Mouse (Mus musculus): Measurements from ENCODE around the gene Paxbp1. TPM values are rescaled to one million over a fixed set of nuclear protein-coding genes. Genes with fewer than 3 reads are reported as not detected.
A peak's percentile ranks its signal among the peaks of the same experiment; 100 is the strongest.

The Paxbp1 gene
- polyA plus RNA-seq, 1 experiment from 2014 or later: 104 TPM

GRCm38 (mm10) chr16:91042640-91043039 lies 1.7 kb downstream of the Paxbp1 start:
- WGBS: 78% methylated on average over 1 of the region's 1 CpGs

DNA sequence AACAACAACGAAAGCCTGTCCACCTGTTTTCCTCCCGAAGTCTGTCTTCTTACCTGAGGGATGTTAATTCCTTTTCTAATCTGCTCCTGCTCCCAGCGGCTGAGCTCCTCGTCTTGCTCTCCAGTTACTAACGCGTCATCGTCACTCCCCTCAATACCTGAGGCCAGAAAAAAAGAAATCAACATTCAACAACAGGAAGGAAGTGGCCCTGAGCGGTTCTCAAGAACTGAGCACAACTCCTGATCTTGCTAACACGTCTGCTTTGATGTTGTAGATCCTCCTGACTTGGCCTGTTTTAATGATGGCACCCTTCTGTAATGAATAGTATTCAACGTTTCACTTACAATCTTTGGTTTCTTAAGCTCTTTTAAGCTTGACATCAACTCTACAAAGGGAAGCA lies 8.5 kb downstream of the Paxbp1 start:
- Histone ChIP-seq H3K4me1 (no peaks in the 10 kb centered on the region), H3K4me2 (replicated peaks) (no peak overlapping the region), H3K4me3 (no peak overlapping the region), H3K9ac (no peak overlapping the region), H3K27ac (no peak overlapping the region), H3K9me3 (replicated peaks) (no peaks in the 10 kb centered on the region), H3K27me3 (no peaks in the 10 kb centered on the region), H3K36me3 (peaks cover 74% of the 10 kb centered on the region)
- 93% methylated on average over 10 of the region's 10 CpGs for WGBS
- no peak for ATAC-seq (ENCODE audit: low FRiP score)

More at GRCm38 (mm10) chr16:91042640-91043039, 1.7 kb downstream of the Paxbp1 start:
- peaks cover 23% of the 10 kb centered on the region for H3K36me3 ChIP-seq
- H3K4me1 ChIP-seq: peaks cover 20% of the 10 kb centered on the region
- H3K9ac ChIP-seq: peak overlapping the region; percentile 96
- no peaks in the 10 kb centered on the region for H3K27me3 ChIP-seq
- H3K9me3 ChIP-seq (replicated peaks): no peaks in the 10 kb centered on the region
- no peak overlapping the region for H3K27ac ChIP-seq
- H3K4me3 ChIP-seq: peak overlapping the region; percentile 22
- ATAC-seq (ENCODE audit: low FRiP score): no peak
- H3K4me2 ChIP-seq (replicated peaks): peak overlapping the region; percentile 75

- 94% methylated on average over 4 of the region's 4 CpGs for WGBS
- no peak overlapping the region for H3K4me3 ChIP-seq
- peaks cover 80% of the 10 kb centered on the region for H3K36me3 ChIP-seq
- no peaks in the 10 kb centered on the region for H3K4me1 ChIP-seq
- H3K9ac ChIP-seq: no peak overlapping the region
- ATAC-seq (ENCODE audit: low FRiP score): no peak
- no peak overlapping the region for H3K4me2 ChIP-seq (replicated peaks)
- no peaks in the 10 kb centered on the region for H3K9me3 ChIP-seq (replicated peaks)
- H3K27ac ChIP-seq: no peak overlapping the region
- H3K27me3 ChIP-seq: no peaks in the 10 kb centered on the region
These were observed 13.6 kb downstream of the Paxbp1 start for GRCm38 (mm10) chr16:91030751-91031150.

DNA sequence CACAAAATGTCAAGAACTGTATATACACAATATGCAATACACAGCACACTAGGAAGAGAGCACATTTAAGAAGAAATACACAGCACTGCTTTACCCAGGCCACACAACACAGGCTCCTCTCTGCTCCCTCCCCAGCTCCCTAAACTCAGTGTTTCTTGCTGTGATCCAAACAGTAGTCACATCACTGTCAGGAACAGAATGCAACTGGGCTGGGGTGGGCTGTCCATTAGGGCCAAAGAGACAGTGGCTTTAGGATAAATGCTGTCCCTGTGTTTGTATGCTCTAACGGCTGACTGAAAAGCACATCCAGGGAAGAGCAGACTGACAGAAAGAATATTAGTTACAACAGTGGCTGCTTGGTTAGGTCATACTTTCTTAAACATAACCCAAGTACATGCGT lies 14.4 kb downstream of the Paxbp1 start:
- no peak overlapping the region for H3K4me2 ChIP-seq (replicated peaks)
- H3K27me3 ChIP-seq: no peaks in the 10 kb centered on the region
- ATAC-seq (ENCODE audit: low FRiP score): no peak
- no peak overlapping the region for H3K4me3 ChIP-seq
- no peaks in the 10 kb centered on the region for H3K9me3 ChIP-seq (replicated peaks)
- H3K9ac ChIP-seq: no peak overlapping the region
- 89% methylated on average over 2 of the region's 2 CpGs for WGBS
- H3K36me3 ChIP-seq: peaks cover 82% of the 10 kb centered on the region
- H3K4me1 ChIP-seq: no peaks in the 10 kb centered on the region
- no peak overlapping the region for H3K27ac ChIP-seq

DNA sequence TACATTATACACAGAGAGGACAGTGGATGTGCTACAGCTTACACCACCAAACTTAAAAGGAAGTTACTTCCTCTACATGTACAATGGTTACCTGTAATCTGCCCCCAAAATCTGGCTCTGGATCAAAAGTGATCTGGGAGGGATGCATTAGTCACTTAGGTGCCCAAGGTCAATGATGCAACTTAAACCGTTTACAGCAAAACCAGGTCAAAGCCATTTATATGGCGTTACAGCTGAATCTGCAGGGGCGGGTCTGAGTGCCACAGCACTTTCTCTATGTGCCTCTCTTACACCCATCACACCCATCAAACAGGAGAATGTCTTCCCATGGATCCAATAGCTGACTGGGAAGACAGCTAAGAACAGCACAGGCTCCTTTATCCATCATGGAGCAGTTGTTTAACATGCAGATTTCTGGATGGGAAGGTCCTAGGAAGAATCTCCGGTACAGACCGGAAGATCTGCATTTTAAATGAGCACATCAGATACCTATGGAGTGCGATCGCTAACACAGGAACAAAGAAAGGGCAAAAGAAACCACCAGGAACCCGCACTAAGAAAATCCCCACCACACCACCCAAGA lies 15.1 kb downstream of the Paxbp1 start:
- 91% methylated on average over 8 of the region's 8 CpGs for WGBS
- Histone ChIP-seq H3K4me1 (no peaks in the 10 kb centered on the region), H3K36me3 (peaks cover 83% of the 10 kb centered on the region), H3K4me2 (replicated peaks) (no peak overlapping the region), H3K27me3 (no peaks in the 10 kb centered on the region), H3K4me3 (no peak overlapping the region), H3K27ac (no peak overlapping the region), H3K9me3 (replicated peaks) (no peaks in the 10 kb centered on the region), H3K9ac (no peak overlapping the region)
- ATAC-seq (ENCODE audit: low FRiP score): no peak

GRCm38 (mm10) chr16:91026290-91026689 lies 18.1 kb downstream of the Paxbp1 start:
- no peaks in the 10 kb centered on the region for H3K27me3 ChIP-seq
- no peak overlapping the region for H3K4me2 ChIP-seq (replicated peaks)
- no peaks in the 10 kb centered on the region for H3K9me3 ChIP-seq (replicated peaks)
- peaks cover 87% of the 10 kb centered on the region for H3K36me3 ChIP-seq
- no peak overlapping the region for H3K4me3 ChIP-seq
- H3K9ac ChIP-seq: no peak overlapping the region
- no peak overlapping the region for H3K27ac ChIP-seq
- no peaks in the 10 kb centered on the region for H3K4me1 ChIP-seq
- WGBS: 84% methylated on average over 4 of the region's 4 CpGs
- ATAC-seq (ENCODE audit: low FRiP score): no peak

DNA sequence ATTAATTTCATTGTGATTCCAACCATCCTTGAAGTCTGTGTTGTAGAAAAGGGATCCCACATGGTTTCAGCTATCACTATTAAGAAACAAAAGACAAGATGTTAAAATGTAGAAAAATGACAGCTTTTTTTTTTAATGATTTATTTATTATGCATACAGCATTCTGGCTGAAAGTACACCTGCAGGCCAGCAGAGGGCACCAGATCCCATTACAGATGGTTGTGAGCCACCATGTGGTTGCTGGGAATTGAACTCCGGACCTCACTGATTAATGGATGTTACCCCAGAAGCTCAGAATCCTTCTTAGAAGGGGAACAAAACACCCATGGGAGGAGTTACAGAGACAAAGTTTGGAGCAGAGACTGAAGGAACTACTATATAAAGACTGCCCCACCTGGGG lies 21.0 kb downstream of the Paxbp1 start:
- no peak for ATAC-seq (ENCODE audit: low FRiP score)
- no peak overlapping the region for H3K27ac ChIP-seq

DNA sequence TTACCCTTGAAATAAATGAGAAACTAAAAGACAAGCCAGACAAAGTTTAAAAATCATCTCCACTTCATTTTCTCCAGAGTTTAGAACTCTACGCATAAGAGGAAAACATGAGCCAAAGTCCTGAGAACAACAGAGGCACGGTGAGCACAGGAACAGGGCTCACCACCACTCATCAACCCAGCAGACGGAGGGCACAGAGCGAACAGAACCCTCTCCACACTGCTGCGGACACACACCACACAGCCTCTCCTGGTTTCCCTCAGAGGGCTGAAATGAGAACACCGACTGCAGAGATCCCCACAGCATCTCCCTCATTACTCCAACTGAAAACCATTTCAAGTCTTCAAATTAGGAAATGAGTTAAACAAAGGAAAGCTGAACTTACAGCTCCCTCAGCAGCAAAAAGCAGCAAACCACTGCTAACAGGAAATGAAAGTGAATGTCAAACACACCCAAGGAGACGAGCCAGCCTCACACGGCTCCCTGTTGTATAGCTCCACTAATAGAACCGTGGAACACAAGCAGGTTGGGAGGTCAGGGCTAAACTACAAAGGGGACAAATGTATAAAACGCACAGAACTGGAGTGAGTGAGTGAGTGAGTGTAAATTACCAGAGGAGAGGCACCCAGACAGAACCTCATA lies 23.4 kb downstream of the Paxbp1 start:
- Histone ChIP-seq H3K4me3 (no peak overlapping the region), H3K36me3 (peaks cover 87% of the 10 kb centered on the region), H3K27me3 (no peaks in the 10 kb centered on the region), H3K27ac (no peak overlapping the region), H3K9me3 (replicated peaks) (no peaks in the 10 kb centered on the region), H3K4me2 (replicated peaks) (no peak overlapping the region), H3K9ac (no peak overlapping the region), H3K4me1 (no peaks in the 10 kb centered on the region)
- whole genome bisulfite sequencing: 91% methylated on average over 10 of the region's 10 CpGs
- no peak for ATAC-seq (ENCODE audit: low FRiP score)

More for the DNA sequence above, 21.0 kb downstream of the Paxbp1 start:
- Histone ChIP-seq H3K4me3 (no peak overlapping the region), H3K9me3 (replicated peaks) (no peaks in the 10 kb centered on the region), H3K4me1 (no peaks in the 10 kb centered on the region), H3K9ac (no peak overlapping the region), H3K4me2 (replicated peaks) (no peak overlapping the region), H3K36me3 (peaks cover 91% of the 10 kb centered on the region), H3K27me3 (no peaks in the 10 kb centered on the region)
- WGBS: 90% methylated on average over 1 of the region's 1 CpGs

GRCm38 (mm10) chr16:91019476-91019875 lies 24.9 kb downstream of the Paxbp1 start:
- Histone ChIP-seq H3K9ac (no peak overlapping the region), H3K27ac (no peak overlapping the region), H3K27me3 (no peaks in the 10 kb centered on the region), H3K9me3 (replicated peaks) (no peaks in the 10 kb centered on the region), H3K4me1 (no peaks in the 10 kb centered on the region), H3K36me3 (peaks cover 85% of the 10 kb centered on the region), H3K4me3 (no peak overlapping the region), H3K4me2 (replicated peaks) (no peak overlapping the region)
- 98% methylated on average over 4 of the region's 4 CpGs for WGBS
- ATAC-seq (ENCODE audit: low FRiP score): no peak

DNA sequence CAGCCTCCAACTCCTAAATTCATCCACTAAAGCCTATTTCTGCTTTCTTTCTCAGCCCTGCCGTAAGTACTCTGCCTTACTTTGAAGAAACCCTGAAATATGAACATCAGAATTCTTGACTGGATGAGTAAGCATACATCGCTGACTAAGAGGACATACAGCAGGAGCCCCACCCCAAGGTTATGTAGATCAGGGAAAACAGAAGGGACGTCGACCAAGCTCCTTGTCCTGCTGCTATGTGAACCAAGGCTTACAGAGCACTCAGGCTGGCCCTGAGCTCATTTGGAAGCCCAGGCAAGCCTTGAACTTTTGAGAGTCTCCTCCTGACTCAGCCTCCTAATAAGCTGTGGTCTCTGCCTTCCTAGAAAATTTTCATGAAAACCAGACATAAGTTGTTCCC lies 28.6 kb downstream of the Paxbp1 start:
- Histone ChIP-seq H3K4me1 (peaks cover 7% of the 10 kb centered on the region; the same call in 1 of the 2 replicates), H3K9me3 (replicated peaks) (no peaks in the 10 kb centered on the region)
- 93% methylated on average over 4 of the region's 4 CpGs for WGBS

DNA sequence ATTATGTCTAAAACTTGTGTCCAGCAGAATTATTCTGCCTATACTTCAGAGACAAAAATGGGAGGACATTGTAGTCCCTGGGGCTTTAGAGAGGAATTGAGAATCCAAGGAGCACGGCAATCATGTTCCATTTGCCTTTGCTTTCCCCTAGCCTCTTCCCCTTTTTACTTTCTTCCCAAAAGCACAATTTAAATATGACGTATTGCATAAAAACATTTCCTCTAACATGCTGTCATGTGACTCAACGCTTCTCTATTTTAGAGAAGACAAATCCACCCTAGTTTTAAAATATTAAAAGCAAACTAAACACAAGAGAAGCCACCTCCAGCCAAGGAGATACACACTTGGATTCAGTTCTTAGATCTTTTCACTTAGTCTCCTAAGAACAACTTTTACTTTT lies 32.5 kb downstream of the Paxbp1 start:
- peak overlapping the region; percentile 85; the same call in 1 of the 2 replicates for H3K9ac ChIP-seq
- no peaks in the 10 kb centered on the region for H3K27me3 ChIP-seq
- peak overlapping the region; percentile 84 for H3K4me3 ChIP-seq
- ATAC-seq (ENCODE audit: low FRiP score): no peak
- H3K4me1 ChIP-seq: peaks cover 15% of the 10 kb centered on the region
- no peaks in the 10 kb centered on the region for H3K9me3 ChIP-seq (replicated peaks)
- H3K36me3 ChIP-seq: peaks cover 23% of the 10 kb centered on the region
- 42% methylated on average over 3 of the region's 3 CpGs for WGBS
- H3K4me2 ChIP-seq (replicated peaks): peak overlapping the region; percentile 71
- H3K27ac ChIP-seq: peak overlapping the region; percentile 91

More for the DNA sequence above, 28.6 kb downstream of the Paxbp1 start:
- Histone ChIP-seq H3K27ac (no peak overlapping the region), H3K4me2 (replicated peaks) (no peak overlapping the region), H3K9ac (no peak overlapping the region), H3K4me3 (no peak overlapping the region), H3K36me3 (peaks cover 58% of the 10 kb centered on the region), H3K27me3 (no peaks in the 10 kb centered on the region)
- ATAC-seq (ENCODE audit: low FRiP score): no peak

DNA sequence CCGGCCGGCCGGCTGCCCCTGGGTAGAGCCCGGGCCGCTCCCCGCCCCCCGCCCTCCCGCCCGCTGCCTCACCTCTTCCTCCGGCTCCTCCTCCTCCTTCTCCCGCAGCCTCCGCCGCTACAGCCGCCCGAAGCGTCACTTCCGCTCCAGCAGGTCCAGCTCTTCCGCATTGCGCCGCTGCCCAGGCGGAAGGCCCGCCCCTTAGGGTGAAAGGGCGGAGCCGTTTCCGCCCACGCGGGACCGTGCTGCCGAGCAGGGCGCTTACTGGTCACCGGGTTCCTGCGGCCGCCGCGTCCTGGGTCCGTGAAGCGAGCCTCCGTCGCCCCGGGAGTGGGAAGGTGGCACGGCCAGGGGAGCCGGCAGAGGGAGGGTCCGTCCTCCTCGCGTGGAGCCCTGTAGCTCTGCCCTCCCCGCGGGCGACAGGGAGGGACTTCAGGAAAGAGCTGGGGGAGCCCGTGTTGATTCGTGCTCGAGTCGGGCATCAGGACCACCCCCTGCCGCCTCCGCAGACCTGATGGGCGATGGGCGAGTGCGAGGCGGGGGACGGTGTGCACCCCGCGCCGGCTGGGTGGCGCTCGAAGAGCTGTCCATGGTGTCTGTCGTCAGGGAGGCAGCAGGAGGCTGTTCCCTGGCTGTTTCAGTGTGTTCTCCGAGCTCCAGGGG lies 33.2 kb downstream of the Paxbp1 start, which contains the start of gene Synj1:
Gene Synj1, minus strand, starts transcription at position 288 of the 663 bp plus-strand sequence.
- H3K36me3 ChIP-seq: peaks cover 20% of the 10 kb centered on the region
- peak within 1 kb of the TSS; percentile 71 for H3K4me2 ChIP-seq (replicated peaks)
- H3K4me1 ChIP-seq: peaks cover 15% of the 10 kb centered on the region
- no peaks in the 10 kb centered on the region for H3K9me3 ChIP-seq (replicated peaks)
- WGBS: under 1% methylated on average over 54 of the region's 66 CpGs
- H3K9ac ChIP-seq: peak within 1 kb of the TSS; percentile 85
- H3K4me3 ChIP-seq: peak within 1 kb of the TSS; percentile 84
- H3K27me3 ChIP-seq: no peaks in the 10 kb centered on the region
- H3K27ac ChIP-seq: peak within 1 kb of the TSS; percentile 91
- ATAC-seq (ENCODE audit: low FRiP score): peak; percentile 95

Data from hindbrain, embryonic 12.5 days (tissue).